Mouse (Mus musculus) thymus, postnatal 14 days (tissue): ENCODE data around the gene Trim31.

ENCODE experiments used
- DNase-seq: peaks from one replicate; pipeline ENCODE4 v3.0.0; 2021

The Trim31 gene

GRCm38 (mm10) chr17:36897065-36897464, 853 bp upstream of the Trim31 start:
- no peak for DNase-seq

DNA sequence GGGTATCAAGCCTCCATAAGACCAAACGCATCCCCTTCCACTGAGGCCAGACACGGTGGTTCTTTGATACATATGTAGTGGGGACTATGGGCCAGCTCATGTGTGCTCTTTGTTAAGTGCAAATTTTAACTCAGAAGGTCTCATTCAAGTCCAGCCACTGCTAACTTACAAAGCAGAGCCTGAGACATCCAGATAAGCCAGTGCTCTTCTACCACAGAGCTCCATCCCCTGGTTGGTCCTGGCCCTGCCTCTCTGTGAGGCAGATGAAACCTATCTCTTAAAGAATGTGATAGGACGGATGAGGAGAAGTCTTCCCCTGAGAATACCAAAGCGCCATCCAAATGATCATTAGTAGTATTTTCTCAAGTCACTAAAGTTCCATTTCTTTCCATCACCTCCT, 1.5 kb downstream of the Trim31 start:
- no peak for DNase-seq

GRCm38 (mm10) chr17:36900001-36900400, 2.1 kb downstream of the Trim31 start:
- DNase-seq: no peak

- peak; percentile 12 for DNase-seq
Measured at GRCm38 (mm10) chr17:36900691-36901090, 2.8 kb downstream of the Trim31 start.

DNA sequence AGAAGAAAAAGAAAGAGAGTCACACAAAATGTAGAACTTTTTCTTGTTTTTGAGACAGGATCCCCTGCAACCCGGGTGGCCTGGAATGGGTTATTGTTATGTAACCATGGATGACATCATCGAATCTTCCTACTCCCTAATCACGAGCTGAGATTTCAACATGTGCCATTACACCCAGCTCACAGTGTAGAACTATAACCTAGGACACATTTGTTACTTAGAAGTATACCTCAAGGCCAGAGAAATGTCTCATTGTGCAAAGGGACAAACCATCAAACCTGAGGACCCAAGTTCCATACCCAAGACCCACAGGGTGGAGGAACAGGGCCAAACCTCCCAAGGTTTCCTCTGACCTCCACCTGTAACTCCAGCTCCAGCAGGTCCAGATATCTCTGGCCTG, 5.7 kb downstream of the Trim31 start:
- DNase-seq: no peak

DNA sequence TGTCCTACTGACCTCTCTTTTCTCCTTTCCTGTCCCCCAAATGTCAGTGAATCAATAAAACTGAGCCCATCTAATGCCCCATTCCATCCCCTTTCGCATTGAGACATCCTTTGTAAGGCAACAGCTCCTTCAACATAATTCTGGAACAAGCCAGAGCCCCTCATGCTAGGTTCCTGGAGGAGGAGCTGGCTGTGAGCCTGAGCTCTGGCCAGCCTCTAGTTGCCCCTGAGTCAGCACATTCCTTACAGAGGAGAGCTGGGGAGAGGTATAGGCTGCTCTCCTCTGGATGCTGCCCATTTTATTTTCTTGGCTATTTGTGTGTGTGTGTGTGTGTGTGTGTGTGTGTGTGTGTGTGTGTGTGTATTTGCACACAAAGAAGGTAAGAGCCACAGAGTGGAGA, 10.3 kb downstream of the Trim31 start:
- no peak for DNase-seq

GRCm38 (mm10) chr17:36909802-36910201, 11.9 kb downstream of the Trim31 start:
- no peak for DNase-seq

DNA sequence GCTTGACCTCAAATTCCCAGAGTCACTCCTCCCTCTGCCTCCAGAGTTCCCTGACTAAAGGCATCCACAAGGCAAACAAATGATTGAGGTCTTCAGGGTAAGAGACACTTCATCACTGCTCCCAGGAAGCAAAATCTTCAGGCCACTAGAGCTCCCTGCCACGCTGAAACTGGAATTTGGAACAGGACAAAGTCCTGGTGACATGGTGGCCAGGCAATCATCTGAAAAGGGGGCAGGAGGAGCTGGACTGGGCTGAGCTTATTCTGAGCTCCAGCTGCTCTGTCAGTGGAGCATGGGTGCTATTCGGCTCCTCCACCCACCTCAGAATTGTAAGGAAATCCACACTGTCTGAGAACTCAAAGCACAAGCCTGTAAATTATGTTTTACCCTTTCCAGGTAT, 14.1 kb downstream of the Trim31 start:
- no peak for DNase-seq

GRCm38 (mm10) chr17:36914108-36914507, 16.2 kb downstream of the Trim31 start:
- DNase-seq: peak; percentile 82

DNA sequence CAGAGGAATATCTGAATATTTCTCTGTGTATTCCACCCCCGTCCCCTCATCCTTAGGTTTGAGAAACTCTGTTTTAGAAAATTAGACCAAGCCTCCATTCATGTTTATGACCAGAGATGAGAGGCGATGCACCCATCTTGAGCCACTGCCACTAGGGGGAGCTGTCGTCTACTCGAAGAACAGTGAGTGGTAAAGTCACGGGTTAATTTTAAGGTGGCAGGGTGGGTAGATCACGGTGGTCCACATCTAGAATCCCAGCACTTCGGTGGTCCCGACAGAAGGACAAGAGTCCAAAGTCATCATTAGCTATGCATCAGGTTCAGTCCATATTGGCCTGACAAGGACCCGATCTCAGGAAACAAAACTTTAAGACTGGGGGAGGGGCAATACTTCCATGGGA, 17.2 kb downstream of the Trim31 start:
- peak; percentile 79 for DNase-seq

DNA sequence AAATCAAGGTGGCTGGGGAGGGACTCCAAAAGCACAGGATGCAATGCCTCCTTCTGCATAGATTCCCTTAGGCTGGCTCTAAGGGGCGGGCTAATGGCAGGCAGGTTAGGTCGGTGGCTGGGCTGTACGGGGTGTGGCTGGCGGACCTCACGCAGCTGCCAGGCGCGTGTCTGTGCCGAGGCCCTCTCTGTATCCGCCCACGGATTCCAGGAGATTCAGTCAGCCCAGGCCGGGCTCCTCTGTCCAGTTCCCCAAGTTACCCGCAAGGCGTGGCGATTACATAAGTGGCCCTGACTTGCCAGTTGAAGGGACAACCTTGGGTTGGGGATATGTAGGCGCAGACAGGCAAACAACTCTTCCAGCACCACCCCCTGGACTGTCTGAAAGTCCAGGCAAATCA, 22.3 kb downstream of the Trim31 start:
- no peak for DNase-seq

DNA sequence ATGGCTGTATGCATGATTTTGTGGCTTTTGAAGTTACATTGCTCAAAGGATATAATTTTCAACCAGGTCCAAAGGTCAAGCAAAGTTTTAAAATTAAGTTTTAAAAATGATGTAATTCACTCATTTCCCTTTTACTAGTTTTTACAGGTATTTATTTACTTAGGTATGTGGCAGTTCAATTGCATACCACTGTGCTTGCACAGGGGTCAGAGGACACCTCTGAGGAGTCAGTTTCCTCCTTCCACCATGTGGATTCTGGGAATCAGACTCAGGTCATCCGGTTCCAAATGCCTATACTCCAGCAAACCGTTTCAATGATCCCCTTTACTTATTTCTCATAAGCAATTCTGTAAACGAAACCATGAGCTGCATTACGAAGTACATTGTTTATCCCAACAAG, 24.8 kb downstream of the Trim31 start:
- no peak for DNase-seq

GRCm38 (mm10) chr17:36923491-36923890, 25.6 kb downstream of the Trim31 start:
- DNase-seq: no peak

DNA sequence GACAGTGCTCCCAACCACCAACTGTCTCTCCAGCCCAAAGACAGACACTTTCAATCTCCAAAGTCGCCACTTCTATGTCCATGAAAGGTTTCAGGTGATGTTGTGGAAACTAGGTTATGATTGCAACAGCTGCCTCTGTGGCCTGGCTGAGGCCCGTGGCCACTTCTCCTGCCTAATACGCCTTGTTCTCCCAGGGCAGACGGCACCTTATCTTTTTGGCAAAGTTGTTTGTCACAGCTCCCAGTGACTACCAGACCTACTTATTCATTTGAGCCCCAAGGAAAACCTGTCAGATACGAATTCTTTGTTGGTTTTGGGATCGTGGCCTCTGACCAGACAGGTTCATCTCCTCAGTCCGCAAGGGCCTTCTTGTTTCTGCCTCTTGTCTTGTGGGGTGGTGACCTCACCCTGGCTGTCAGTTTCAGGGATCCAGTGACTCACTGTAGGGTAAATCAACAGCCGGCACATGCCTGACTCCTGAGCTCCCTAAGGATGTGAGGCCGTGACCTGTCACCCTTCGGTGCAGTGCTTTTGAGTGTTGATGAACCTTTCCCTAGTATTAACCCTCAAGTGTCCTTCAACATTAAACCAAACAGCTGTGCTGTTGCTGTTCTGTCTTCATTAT, 29.7 kb downstream of the Trim31 start:
- DNase-seq: no peak

DNA sequence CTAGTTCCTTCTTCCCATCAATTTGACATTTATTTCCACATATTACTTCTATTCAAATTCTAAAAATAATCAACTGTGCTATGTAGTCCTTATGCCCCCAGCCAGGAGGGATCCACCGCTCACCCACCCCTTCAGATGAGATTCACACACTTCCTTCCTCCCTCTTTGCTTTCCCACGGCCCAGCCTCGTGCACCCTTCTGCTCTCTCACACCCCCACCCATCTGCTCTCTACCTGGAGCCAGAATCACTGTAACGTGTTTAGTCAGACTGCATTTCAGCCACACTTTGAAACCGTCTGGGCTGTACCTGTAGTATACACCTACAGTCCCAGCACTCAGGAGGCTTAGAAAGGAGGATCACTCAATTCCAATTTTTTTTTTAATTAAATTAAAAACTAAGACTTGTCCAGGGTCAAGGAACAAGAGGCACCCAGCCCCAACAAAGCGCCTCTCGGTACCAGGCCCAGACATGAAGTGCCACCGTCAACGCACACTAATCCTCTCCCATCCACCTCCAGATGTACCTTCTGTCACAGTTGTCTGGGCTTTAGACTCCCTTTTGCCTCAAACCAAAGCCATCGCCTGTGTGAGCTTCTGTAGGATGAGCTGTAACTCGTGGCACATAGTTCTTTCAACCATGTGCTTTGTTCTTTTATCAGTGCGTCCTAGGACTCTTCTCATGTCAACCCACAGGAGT, 31.5 kb downstream of the Trim31 start:
- no peak for DNase-seq

DNA sequence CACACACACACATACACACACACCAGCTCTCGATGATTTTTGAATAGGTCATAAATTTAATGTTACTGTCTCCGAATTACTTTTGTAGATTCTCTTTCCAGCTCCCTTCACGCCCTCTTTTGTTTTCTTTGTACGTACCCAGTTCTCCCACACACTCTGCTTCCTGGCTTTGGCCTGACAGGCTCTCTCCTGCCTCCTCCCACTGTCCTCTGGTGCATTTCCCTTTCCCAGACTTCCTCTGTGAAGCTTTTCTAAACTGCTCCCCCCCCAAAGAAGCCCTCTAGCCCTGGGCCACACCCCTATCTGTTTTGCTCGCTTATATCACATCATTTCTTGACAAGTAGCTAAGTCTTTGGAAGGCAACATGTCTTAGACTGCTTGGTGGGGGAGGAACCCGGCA, 32.3 kb downstream of the Trim31 start:
- no peak for DNase-seq

- DNase-seq: no peak
Measured at GRCm38 (mm10) chr17:36931130-36931529, 33.2 kb downstream of the Trim31 start.

DNA sequence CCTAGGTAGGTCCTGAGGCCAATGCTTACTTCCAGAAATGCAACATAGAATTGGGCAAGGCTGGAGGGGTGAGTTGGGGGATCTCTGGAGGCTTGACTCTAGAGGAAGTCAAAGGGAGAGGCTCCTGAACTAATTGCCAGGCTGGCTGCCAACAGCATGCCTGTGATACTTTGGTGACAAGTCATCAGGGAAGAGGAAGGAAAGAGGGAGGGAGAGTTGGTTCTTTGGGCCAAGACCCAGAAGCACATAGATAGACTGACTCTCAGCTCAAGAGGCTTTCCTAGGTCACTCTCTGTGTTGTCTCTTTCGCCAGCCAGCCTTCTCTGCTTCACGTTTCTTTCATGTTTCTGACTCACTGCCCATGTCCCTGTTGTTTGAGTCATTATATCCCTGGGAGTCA, 33.9 kb downstream of the Trim31 start:
- DNase-seq: no peak

DNA sequence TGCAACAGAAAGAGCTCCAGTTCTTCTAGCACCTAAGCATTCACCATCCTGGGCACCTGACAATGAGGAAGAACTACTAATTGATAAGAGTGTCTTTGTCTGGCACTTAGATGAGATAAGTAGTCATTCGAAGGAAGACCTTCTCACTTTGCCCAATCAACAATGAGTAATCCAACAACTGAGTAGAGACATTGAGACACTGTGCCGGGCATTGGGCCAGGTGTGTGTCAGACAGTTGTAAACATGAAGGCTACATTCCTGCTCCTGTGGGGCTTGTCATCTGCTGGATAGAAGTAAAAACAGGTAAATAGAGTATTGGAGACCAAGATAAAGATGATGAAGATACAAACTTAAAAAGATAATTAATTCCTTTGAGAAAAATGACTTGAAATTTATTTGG, 40.1 kb downstream of the Trim31 start:
- DNase-seq: no peak

DNA sequence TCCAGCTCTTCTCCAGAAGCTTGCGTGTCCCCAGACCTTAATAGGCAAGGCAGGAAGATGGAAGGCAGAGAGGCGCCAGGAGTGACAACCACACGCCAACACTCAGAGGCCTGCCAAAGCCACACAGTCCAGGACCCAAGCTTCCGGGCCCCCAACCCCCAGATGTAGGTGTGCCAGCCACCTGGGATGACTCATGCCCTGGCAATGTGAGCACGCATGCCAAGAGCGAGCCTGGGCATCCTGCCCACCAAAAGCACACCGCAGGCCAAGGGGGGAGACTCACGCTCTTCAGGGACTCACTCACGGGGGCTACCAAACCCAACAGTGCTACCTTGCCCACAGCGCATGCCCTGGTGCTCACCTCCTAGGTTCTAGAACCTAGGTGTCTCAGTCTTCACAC, 44.5 kb downstream of the Trim31 start:
- DNase-seq: peak; percentile 56

- peak; percentile 46 for DNase-seq
Measured at GRCm38 (mm10) chr17:36942791-36943471, 45.0 kb downstream of the Trim31 start, which contains the start of gene Rnf39. Gene Rnf39 (plus strand): TSS chr17:36942918.

DNA sequence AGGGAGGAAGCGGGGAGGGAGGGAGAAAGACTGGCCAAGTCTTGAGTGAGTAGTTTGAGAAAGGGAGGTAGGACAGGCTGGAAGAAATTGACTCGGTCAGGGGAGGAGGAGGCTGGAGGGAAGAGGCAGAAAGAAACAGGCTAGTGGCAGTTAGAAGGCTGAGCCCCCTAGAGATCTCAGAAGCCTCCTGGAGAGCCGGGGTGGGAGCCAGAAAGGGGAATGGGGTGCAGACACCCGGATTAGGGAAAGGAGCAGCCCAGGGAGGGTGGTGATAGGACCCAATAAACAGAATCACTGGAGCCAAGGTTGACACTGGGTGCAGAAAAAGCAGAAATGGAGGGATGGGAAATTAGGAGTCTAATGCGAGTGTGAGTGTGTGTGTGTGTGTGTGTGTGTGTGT, 45.8 kb downstream of the Trim31 start:
- no peak for DNase-seq

GRCm38 (mm10) chr17:36944121-36944775, 46.3 kb downstream of the Trim31 start:
- peak; percentile 77 for DNase-seq
